Mouse (Mus musculus) NIH3T3 (cell line): ENCODE results near the gene Agbl3.

Experiments
- DNase-seq: peaks from one replicate; pipeline ENCODE4 v3.0.0-alpha.2; 2012; ENCODE audit warnings: low read depth

Gene Agbl3

DNA sequence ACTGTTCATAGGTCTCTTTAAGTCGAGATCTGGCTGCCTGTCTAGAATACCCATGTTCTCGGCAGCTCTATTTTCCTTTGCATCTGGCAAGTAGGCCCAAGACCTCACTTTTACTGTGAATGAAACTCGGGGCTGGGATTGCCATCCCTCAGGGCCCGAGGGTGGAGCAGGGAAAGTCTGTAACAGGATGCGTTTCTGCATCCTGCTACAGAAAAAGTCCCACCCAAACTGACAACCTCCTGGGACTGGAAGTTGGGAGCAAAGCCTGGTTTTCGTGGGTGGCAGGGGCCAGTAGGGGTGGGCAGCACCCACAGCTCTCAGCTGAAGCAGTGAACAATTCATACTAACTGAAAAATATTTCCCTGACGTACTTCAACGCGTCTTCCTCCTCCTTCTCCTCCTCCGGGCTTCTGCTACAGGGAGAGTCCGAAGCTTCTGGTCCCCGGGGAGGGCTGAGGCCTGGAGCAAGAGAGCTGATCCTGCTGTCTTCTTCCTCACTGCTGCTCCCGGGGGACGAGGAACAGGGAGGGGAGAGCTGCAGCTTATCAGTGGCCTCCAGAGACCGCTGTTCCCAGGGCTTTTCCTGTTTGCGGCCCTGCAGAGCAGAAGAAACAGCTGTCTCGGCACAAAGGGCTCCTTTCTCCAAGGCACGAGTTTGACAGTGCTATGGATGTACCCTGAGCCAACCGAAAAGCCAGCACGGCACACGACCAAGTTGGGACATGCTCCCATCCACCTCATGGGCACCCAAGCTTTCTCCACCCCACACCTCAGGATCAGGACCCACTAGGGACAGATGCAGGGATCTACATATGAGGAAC, 94.1 kb downstream of the Agbl3 start:
- no peak for DNase-seq

DNA sequence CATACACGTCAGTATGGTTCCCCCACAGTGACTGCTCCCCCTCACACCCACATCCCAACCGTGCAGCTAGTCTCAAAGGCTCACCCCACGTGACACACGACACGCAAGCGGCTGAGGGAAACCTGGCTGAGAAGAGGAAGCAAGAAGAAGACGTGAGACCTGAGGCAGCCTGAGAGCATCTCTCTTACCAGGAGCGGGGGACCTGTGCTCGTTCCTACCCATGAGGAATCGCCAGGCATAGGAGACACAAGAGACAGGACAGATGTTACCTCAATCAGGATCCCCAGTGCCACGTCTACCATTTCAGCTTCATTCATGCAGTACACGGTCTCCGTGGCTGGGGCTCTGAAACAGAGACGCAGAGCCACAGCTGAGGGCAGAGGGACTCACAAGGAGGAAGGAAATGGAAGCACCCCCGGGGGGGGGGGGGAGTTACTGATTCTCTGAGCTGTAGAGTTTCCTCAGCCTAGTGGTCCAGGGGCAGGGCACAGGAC, 95.1 kb downstream of the Agbl3 start:
- no peak for DNase-seq

DNA sequence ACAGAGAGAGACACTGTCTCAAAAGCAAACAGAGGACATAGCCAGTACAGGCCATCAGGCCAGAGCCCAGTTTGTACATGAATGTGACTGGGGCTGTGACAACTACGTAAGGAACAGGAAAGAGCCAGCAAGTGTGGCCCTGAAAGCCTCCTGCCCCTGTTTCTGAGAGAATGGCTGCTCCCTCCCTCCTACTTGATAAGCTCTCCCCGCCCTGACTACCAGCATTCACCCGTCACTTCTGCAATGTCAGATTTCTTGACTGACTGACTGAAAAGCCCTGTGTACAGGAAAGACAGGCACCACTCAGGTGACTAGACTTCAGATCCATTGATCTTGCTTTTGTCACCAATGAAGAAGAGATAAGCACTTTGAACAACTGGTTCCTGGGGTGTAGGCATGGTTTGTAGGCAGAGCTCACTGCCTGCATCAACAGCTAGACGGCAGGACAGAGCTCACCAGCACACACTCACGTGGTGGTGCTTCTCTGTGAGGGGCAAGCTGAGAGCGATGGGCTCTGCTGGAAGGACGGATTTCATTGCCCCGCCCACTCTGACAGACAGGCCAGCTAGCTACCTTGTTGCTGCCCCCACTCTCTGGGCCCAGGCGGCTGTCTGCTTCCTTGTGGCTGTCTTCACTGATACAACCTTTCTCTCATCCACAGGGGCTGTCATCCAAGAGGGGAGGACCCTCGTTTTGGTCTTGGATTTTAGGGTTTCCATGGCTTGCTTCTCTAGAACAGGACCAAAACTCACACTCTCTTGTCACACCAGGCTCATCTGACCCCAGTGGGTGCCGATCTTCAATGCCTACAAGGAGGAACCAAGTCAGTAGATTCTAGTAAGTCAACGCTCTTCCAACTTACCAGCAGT, 96.0 kb downstream of the Agbl3 start:
- no peak for DNase-seq

DNA sequence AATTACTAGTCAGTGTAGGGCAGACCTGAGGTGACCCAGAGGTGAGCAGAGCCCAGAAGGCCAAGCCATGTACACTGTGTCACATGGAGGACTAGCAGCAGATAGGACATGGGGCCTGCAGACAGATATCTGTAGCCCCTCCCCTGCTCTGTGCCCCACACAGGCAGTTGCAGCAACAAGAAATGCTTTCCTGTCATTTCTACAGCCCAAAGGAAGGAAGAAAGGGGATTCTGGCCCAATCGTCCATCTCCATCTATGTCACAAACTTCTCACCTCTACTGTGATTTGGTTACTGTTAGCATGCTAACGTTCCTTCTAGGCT, 96.6 kb downstream of the Agbl3 start:
- DNase-seq = no peak

DNA sequence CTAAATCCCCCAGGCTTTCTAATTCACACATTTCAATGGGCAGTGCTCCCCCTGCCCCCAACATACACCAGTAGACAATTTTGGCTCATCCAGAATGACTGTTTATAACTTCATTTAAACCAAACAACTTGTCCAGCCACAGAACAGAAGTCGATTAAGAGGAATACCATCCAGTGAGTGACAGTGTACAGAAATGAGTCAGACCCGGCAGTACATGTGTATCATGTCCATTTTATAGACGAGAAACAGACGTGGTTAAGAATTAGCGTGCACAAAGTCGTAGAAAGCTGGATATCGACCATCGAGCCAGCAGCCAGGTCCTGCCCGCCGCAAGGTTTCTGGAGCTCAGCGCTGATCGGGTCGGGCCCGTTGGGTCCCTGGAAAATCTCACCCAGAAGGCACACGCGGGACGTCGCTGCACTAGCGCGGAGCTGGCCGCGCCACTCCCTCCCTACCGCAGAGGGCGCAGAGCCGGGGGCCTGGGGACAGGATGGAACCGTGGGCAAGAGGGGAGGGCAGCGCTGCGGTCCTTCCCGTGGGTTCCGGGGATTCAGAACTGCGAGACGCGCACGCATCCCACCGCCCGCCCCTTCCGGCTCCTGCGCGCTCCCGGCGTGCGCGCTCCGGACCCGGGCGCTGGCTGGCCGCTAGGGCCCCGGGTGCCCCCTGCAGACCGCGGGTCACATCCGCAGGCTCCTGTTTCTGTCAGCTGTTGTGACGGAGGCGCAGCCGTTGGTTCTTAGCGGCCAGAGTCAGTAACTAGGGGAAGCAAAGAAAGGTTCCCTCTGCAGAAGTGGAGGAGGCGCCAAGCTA, 97.5 kb downstream of the Agbl3 start, which contains the start of gene Cyren:
Gene Cyren (minus strand): TSS at position 552 of the 813 bp plus-strand sequence.
- DNase-seq = peak; percentile 98

DNA sequence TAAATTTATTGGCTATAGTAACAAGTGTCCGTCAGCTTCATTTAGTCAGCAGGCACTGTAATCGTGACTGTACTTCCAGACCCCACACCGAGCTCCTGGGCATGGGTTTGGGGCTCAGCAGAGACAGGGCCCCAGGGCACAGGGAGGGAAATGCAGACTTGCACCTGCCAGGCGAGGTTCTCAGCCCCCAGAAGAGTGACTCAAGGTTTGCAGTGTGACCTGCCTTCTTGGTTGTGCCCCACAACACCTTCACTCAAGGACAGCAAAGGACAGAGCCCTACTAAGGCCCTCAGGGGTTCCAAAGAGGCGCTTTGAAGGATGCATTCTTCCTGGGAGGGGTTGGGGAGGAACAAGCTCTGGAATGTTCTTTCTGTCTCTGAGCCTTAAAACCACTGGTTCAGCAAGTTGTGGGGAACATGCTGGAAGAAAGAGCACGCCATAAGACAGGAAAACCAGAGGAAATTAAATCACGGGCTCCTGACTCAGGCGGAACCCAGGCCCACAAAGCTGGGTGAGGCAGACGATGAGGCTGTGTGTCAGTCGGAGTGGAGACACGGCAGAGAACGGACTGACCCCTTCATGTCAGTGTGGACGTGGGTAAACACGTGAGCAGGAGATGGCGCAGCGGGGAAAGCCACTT, 99.0 kb downstream of the Agbl3 start:
- no peak for DNase-seq

DNA sequence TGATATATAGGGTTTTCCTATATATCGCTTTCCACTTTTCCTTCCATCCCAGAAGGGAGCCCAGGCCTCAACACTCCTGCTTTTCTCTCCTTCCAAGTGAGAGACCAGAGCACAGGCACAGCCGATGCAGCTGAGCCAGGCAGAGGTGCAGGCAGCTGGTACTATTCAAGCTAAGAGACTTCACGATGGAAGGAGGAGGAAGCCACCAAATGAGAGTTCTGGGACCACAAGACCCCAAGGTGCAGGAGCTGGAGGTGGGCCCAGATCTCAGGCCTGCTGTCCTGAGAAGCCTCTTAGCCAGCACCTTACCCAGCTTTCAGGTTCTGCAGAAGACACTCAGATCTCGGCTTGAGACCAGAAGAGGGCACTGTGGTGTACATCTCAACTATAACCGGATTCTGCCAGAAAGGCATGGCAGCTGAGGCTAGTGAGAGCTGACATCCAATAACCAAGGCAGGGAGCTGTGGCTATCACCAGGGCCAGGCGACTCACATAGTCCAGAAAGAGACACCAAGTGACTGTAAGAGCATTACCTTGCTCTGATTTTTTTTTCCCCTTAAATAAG, 99.8 kb downstream of the Agbl3 start:
- DNase-seq = peak; percentile 83

DNA sequence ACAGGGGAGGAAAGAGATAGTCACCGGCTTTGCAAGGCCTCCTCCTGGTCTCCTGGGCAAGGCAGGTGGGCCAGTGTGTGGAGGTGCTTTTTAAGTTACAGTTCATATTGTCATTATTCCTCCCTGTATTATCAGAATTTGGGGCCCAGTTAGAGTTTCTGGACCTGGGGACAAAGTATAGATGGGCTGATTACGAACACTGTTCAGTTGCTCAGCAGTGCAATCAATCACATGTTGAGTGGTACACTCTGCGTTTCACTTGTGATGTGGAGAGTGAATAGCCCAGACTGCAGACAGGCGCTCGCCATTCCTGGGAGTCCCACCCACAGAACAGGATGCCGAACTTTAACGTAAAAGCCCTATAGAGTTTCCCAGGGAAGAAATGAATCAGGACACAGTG, 104.5 kb downstream of the Agbl3 start:
- no peak for DNase-seq

DNA sequence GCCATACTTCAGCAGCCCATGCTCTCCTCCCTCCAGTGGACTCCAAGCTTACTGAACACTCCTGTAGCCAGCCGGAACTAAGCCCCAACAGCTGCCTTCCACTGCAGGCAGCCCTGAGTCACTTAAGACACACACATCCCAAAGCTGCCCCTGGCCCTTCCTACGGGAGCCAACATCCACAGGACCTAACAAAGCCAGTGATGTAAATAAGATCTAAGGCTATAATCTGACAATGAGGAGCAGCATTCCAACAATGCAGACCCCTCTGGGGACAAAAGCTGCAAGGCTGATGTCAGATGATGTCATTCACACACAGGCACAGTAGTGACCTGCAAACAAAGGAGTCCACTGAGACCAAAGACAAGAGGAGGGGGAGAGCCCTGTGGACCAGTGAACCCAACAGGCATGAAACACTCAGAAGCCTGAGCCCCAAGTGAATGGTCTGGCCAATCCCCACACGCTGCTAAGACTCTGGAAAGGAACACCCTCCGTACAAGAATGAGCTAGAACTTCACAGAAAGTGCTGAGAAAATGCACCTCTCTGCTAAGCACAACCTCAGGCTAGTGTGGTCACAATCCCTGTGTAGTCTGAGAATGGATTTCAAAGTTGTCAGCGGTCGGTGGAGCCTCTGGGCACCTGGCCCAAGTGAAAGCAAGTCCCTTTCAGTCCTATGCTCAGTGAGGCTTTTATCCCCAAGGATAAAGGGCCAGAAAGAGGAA, 107.1 kb downstream of the Agbl3 start:
- no peak for DNase-seq

DNA sequence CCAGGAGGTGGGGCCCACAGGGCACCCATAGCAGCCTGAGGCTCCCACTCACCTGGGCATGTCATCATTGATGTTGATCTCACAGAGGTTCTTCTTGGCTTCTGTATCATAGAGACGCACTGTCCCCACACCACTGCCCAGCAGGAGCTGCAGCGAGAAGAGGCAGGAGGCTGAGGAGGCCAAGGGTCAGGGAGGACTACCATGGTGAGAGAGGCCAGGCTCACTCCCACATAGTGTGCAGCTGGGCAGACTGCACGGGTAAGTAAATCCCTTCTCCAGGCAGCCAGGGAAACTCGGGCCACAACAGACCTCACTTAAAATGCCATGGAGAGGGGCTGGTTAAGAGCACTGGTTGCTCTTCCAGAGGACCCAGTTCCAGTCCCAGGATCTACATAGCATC, 109.0 kb downstream of the Agbl3 start:
- DNase-seq = no peak

DNA sequence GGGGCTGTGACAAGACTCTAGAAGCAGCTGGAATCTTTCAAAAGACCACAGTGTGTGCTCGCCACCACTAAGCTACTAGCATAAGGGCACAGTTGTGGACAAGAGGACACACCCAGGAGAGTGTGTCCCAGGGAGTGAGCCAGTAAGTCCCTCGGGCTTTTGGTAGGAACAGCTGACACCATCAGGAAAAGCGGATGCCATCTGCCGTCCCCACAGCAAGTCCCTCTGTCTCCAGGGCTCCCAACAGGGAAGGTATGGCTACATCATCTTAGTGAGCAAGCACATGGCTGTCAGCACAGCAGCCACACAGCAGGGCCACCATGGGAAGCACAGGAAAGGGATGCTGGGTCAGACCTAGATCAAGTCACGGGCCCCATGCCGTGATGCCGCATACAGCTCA, 115.3 kb downstream of the Agbl3 start:
- no peak for DNase-seq

DNA sequence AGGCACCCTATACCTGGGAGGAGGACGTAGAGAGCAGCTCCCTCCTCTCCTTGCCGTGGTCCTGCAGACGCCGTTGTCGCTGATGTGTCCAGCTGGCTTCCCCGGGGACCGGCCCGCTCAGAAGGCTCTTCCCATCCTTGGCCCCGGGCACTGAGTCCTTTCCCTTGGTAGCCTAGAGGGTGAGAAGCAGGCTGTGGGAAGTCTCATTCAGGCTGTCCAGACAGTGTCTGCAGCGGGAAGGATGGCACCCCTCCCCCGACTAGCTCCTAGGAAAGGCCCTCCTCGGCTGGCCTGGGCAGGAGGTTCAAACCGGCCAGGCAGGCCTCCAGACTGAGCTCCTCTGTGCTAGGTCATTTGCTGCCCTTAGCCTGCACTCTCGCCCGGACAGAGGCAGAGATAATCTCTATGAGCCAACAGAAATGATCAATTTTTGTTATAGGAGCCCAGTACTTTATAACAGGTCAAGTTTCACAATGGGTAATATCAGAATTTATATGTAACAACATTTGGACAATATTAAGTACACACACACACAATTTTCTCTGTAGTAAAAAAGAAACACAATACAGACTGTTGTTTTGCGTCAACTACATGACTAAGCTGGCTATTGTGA, 116.0 kb downstream of the Agbl3 start:
- no peak for DNase-seq

DNA sequence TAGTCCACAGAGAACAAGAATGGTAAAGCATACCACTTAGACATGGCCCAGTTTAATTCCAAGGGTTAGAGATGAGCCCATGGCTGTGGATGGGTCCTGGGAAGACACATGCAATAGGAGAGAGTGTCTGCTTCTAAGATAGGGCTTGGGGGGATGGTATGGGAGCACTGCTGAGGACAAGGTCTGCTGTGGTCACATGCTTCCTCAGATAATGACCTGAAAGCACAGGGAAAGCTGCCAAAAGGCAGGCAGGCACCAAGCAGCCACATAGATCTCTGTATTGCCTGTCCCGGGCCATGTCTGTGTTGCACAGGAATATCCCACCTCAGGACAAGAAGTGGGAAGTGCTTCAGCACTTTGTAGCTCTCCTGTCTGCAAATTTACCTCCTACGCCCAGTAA, 118.9 kb downstream of the Agbl3 start:
- no peak for DNase-seq

DNA sequence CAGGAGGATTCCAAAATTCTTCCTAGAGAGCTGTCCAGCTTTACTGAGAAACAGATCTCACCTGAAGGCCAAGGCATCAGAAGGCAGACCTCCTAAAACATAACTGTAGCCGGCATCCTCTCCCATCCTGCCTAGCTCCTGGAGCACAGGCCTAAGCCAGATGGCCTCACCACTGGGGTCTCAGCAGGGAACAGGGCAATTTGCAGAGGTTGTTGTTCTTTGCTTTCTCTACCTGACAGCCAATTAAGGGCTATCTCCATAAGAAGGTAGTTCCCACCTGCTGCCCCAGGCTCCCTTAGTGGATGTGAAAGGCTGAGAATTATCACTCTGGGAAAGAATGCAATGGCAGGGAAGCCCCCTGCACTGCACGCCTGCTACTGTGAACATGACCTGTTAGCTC, 120.8 kb downstream of the Agbl3 start:
- DNase-seq = no peak

DNA sequence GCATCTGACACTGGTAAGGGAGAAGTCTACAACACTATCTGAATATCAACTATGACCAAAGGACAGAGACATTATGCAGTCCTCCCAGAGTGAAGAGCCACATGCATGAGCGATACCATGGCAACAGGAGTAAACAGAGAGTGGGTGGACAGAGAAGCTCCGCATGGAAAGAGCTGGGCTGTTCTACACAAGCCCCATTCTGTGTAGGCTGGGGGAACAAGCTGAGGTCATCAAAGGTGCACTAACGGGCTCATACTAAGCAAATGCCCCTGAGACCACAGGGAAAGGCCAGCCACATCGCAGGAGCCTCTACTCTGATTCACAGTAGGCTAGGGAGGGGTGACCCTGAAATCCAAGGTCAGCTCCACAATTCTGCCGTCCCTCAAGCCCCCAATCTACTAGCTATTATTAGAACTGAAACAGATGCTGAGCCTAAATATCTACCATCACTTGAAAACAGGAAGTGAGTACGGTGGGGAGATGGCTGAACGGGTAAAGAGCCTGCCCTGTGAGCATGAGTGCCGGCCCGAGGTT, 121.7 kb downstream of the Agbl3 start:
- DNase-seq = no peak

DNA sequence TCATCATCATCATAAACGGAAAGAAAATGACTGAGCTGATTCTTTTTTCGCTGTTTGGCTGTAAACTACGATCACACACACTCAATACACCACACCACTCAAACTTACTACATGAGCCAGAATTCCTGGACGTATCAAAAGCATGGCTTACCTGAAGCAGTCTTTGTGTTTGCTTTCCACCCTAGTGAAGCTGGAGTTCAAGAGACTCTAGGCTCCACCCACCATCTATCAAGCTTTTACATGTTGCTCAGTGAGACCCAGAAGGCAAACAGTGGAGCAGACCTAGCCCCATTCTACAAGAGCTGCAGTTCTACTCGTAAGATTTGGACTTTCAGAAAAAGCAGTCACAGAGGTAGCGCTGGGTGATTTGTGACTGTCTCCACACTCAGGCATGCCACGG, 122.3 kb downstream of the Agbl3 start:
- DNase-seq = no peak

DNA sequence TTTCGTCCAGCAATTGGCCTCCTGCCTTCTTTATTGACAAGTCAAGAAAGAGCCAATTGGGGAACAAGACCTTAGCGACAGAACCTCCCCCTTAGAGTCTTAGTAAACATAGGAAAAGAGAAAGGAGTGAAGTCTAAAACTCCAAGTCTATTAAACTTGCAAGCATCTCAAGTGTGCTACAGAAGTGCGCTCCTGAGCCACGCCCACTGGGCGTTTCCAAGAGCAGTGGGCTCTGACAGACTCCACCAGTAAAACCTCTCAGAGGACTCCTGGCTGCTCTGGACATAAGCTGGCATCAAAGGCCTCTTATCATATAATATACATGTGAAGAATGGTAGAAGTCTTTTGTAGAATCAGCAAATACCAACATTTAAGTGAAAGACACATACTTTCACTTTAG, 123.2 kb downstream of the Agbl3 start:
- DNase-seq = no peak

DNA sequence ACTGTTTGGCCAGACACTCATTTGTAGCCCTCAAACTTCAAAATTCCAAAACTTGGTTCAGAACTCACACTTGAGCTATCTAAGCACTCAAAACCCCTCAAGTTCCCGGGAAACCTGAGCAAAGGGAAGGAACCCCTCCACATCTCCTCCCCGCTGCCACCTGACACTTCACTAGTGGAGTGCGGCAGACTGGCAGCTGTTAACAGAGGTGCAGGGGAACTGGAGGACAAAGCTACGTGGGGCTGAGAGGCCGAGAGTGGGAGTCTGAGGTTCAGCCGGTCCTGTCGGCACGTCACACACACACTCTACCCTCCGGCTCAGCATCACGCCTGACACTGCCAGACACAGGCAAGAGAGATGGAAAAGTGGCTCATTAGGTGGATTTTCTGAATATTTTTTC, 123.6 kb downstream of the Agbl3 start:
- DNase-seq = no peak

DNA sequence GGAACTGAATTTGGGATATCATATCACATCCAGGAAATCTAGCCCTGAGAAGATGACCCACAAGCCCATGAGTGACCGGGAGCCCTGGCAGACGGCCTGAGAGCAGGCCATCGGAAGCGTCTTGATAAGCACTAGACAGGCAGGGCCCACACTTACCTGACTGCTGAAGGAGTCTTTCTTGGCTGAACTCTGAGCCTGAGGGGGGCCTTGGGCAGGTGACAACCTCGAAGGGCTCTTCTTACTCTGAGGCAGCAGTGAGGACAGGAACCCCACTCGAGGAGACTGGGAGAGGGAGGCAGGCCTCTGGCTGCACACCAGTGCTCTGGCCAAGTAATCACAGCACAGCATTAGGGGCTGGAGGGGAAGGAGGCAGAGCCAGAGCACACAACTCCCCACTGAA, 124.1 kb downstream of the Agbl3 start:
- DNase-seq = no peak

DNA sequence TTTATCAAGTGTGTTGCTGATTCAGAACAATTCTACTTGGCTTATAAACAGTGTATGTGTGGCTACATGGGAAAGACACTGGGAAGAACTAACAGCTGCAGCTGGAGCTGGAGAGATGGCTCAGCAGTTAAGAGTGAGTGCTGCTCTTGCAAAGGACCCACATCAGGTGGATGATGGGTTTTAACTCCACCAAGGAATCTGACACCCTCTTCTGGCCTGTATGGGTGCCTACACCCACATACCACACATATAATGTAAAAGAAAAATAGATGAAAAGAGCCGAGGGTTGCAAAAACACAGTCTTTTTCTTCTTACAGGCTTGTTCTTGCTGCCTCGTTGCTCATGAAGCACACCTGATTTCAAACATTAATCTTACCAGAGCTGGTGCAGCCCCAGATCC, 125.9 kb downstream of the Agbl3 start:
- peak; percentile 11 for DNase-seq
